Mouse (Mus musculus): ENCODE data around the gene Mapk9. TPM values are rescaled to one million over a fixed set of nuclear protein-coding genes. Genes with fewer than 3 reads are reported as not detected.
A peak's percentile ranks its signal among the peaks of the same experiment; 100 is the strongest.

Gene Mapk9
- polyA plus RNA-seq, 1 experiment: 10.1 TPM

- TF ChIP-seq MYOD1 (IDR thresholded peaks at IDR 0.05; ENCODE audit: control insufficient read depth, insufficient read length, low read depth) (no peak), USF1 (IDR thresholded peaks at IDR 0.05; ENCODE audit: low read depth) (no peak), MAX (IDR thresholded peaks at IDR 0.05) (no peak), CTCF (IDR thresholded peaks at IDR 0.05; ENCODE audit: control insufficient read depth, insufficient read depth, insufficient read length) (no peak), MYOG (IDR thresholded peaks at IDR 0.05; ENCODE audit: control insufficient read depth, extremely low read depth, insufficient read length) (no peak), CEBPB (IDR thresholded peaks at IDR 0.05; ENCODE audit: low read depth) (no peak), FOSL1 (IDR thresholded peaks at IDR 0.05; ENCODE audit: insufficient read depth, low read length, poor library complexity, severe bottlenecking) (no peak)
- no peaks in the 10 kb centered on the region for H3K79me3 ChIP-seq (ENCODE audit: low read depth)
- peak overlapping the region; percentile 90 for H3K4me3 ChIP-seq (ENCODE audit: insufficient read depth, poor library complexity, severe bottlenecking)
- no peaks in the 10 kb centered on the region for H3K27me3 ChIP-seq (ENCODE audit: control insufficient read depth, insufficient read depth, insufficient read length)
- H3ac ChIP-seq (ENCODE audit: control insufficient read depth, insufficient read length, low read depth): peak overlapping the region; percentile 97
- H3K79me2 ChIP-seq (ENCODE audit: control insufficient read depth, insufficient read depth): peaks cover 25% of the 10 kb centered on the region
- no peaks in the 10 kb centered on the region for H3K36me3 ChIP-seq (ENCODE audit: control insufficient read depth, insufficient read depth)
Measured at GRCm38 (mm10) chr11:49847071-49847810, 690 bp downstream of the Mapk9 start.

- H3K4me3 ChIP-seq (ENCODE audit: insufficient read depth, poor library complexity, severe bottlenecking): peak overlapping the region; percentile 90
- H3K79me3 ChIP-seq (ENCODE audit: low read depth): no peaks in the 10 kb centered on the region
- TF ChIP-seq CEBPB (IDR thresholded peaks at IDR 0.05; ENCODE audit: low read depth) (no peak), MAX (IDR thresholded peaks at IDR 0.05) (no peak), USF1 (IDR thresholded peaks at IDR 0.05; ENCODE audit: low read depth) (no peak), MYOG (IDR thresholded peaks at IDR 0.05; ENCODE audit: control insufficient read depth, extremely low read depth, insufficient read length) (no peak)
- H3ac ChIP-seq (ENCODE audit: control insufficient read depth, insufficient read length, low read depth): no peak overlapping the region
- peaks cover 25% of the 10 kb centered on the region for H3K79me2 ChIP-seq (ENCODE audit: control insufficient read depth, insufficient read depth)
- no peaks in the 10 kb centered on the region for H3K36me3 ChIP-seq (ENCODE audit: control insufficient read depth, insufficient read depth)
- no peaks in the 10 kb centered on the region for H3K27me3 ChIP-seq (ENCODE audit: control insufficient read depth, insufficient read depth, insufficient read length)
Measured at GRCm38 (mm10) chr11:49847811-49848078, 1.2 kb downstream of the Mapk9 start.

GRCm38 (mm10) chr11:49848080-49848815, 1.7 kb downstream of the Mapk9 start:
- Histone ChIP-seq H3K36me3 (ENCODE audit: control insufficient read depth, insufficient read depth) (no peaks in the 10 kb centered on the region), H3K79me3 (ENCODE audit: low read depth) (no peaks in the 10 kb centered on the region), H3K27me3 (ENCODE audit: control insufficient read depth, insufficient read depth, insufficient read length) (no peaks in the 10 kb centered on the region), H3ac (ENCODE audit: control insufficient read depth, insufficient read length, low read depth) (peak overlapping the region; percentile 30), H3K4me3 (ENCODE audit: insufficient read depth, poor library complexity, severe bottlenecking) (no peak overlapping the region), H3K79me2 (ENCODE audit: control insufficient read depth, insufficient read depth) (peaks cover 25% of the 10 kb centered on the region)
- TF ChIP-seq CTCF (IDR thresholded peaks at IDR 0.05; ENCODE audit: control insufficient read depth, insufficient read depth, insufficient read length) (no peak), USF1 (IDR thresholded peaks at IDR 0.05; ENCODE audit: low read depth) (no peak), MAX (IDR thresholded peaks at IDR 0.05) (no peak)

- Histone ChIP-seq H3K4me3 (ENCODE audit: insufficient read depth, poor library complexity, severe bottlenecking) (no peak overlapping the region), H3K27me3 (ENCODE audit: control insufficient read depth, insufficient read depth, insufficient read length) (no peaks in the 10 kb centered on the region), H3ac (ENCODE audit: control insufficient read depth, insufficient read length, low read depth) (no peak overlapping the region), H3K36me3 (ENCODE audit: control insufficient read depth, insufficient read depth) (peaks cover 9% of the 10 kb centered on the region), H3K79me2 (ENCODE audit: control insufficient read depth, insufficient read depth) (peaks cover 25% of the 10 kb centered on the region), H3K79me3 (ENCODE audit: low read depth) (no peaks in the 10 kb centered on the region)
- TF ChIP-seq MAX (IDR thresholded peaks at IDR 0.05): no peak
- TF ChIP-seq MYOD1 (IDR thresholded peaks at IDR 0.05; ENCODE audit: control insufficient read depth, insufficient read length, low read depth): no peak
- TF ChIP-seq MYOG (IDR thresholded peaks at IDR 0.05; ENCODE audit: control insufficient read depth, extremely low read depth, insufficient read length): no peak
- no peak for TF ChIP-seq CEBPB (IDR thresholded peaks at IDR 0.05; ENCODE audit: low read depth)
- TF ChIP-seq USF1 (IDR thresholded peaks at IDR 0.05; ENCODE audit: low read depth): no peak
- no peak for TF ChIP-seq FOSL1 (IDR thresholded peaks at IDR 0.05; ENCODE audit: insufficient read depth, low read length, poor library complexity, severe bottlenecking)
- TF ChIP-seq CTCF (IDR thresholded peaks at IDR 0.05; ENCODE audit: control insufficient read depth, insufficient read depth, insufficient read length): no peak
Measured at GRCm38 (mm10) chr11:49850331-49850730, 3.8 kb downstream of the Mapk9 start.

- Histone ChIP-seq H3K79me2 (ENCODE audit: control insufficient read depth, insufficient read depth) (peaks cover 7% of the 10 kb centered on the region), H3K4me3 (ENCODE audit: insufficient read depth, poor library complexity, severe bottlenecking) (no peak overlapping the region), H3K79me3 (ENCODE audit: low read depth) (no peaks in the 10 kb centered on the region), H3K36me3 (ENCODE audit: control insufficient read depth, insufficient read depth) (peaks cover 11% of the 10 kb centered on the region), H3ac (ENCODE audit: control insufficient read depth, insufficient read length, low read depth) (no peak overlapping the region), H3K27me3 (ENCODE audit: control insufficient read depth, insufficient read depth, insufficient read length) (no peaks in the 10 kb centered on the region)
- TF ChIP-seq FOSL1 (IDR thresholded peaks at IDR 0.05; ENCODE audit: insufficient read depth, low read length, poor library complexity, severe bottlenecking): no peak
- TF ChIP-seq USF1 (IDR thresholded peaks at IDR 0.05; ENCODE audit: low read depth): no peak
- no peak for TF ChIP-seq CEBPB (IDR thresholded peaks at IDR 0.05; ENCODE audit: low read depth)
- TF ChIP-seq MYOG (IDR thresholded peaks at IDR 0.05; ENCODE audit: control insufficient read depth, extremely low read depth, insufficient read length): no peak
- no peak for TF ChIP-seq CTCF (IDR thresholded peaks at IDR 0.05; ENCODE audit: control insufficient read depth, insufficient read depth, insufficient read length)
- TF ChIP-seq MAX (IDR thresholded peaks at IDR 0.05): no peak
- TF ChIP-seq MYOD1 (IDR thresholded peaks at IDR 0.05; ENCODE audit: control insufficient read depth, insufficient read length, low read depth): no peak
Measured at GRCm38 (mm10) chr11:49855144-49855543, 8.6 kb downstream of the Mapk9 start.

GRCm38 (mm10) chr11:49861139-49861538, 14.6 kb downstream of the Mapk9 start:
- Histone ChIP-seq H3K79me2 (ENCODE audit: control insufficient read depth, insufficient read depth) (no peaks in the 10 kb centered on the region), H3K27me3 (ENCODE audit: control insufficient read depth, insufficient read depth, insufficient read length) (no peaks in the 10 kb centered on the region), H3K4me3 (ENCODE audit: insufficient read depth, poor library complexity, severe bottlenecking) (no peak overlapping the region), H3K79me3 (ENCODE audit: low read depth) (no peaks in the 10 kb centered on the region), H3K36me3 (ENCODE audit: control insufficient read depth, insufficient read depth) (no peaks in the 10 kb centered on the region), H3ac (ENCODE audit: control insufficient read depth, insufficient read length, low read depth) (no peak overlapping the region)
- TF ChIP-seq MYOD1 (IDR thresholded peaks at IDR 0.05; ENCODE audit: control insufficient read depth, insufficient read length, low read depth) (no peak), MYOG (IDR thresholded peaks at IDR 0.05; ENCODE audit: control insufficient read depth, extremely low read depth, insufficient read length) (no peak), CEBPB (IDR thresholded peaks at IDR 0.05; ENCODE audit: low read depth) (no peak), CTCF (IDR thresholded peaks at IDR 0.05; ENCODE audit: control insufficient read depth, insufficient read depth, insufficient read length) (no peak), USF1 (IDR thresholded peaks at IDR 0.05; ENCODE audit: low read depth) (no peak), MAX (IDR thresholded peaks at IDR 0.05) (no peak), FOSL1 (IDR thresholded peaks at IDR 0.05; ENCODE audit: insufficient read depth, low read length, poor library complexity, severe bottlenecking) (no peak)

Data from C2C12 (cell line).